8 mouse cellular contexts compared by ENCODE assay signal in the genomic region with DNA sequence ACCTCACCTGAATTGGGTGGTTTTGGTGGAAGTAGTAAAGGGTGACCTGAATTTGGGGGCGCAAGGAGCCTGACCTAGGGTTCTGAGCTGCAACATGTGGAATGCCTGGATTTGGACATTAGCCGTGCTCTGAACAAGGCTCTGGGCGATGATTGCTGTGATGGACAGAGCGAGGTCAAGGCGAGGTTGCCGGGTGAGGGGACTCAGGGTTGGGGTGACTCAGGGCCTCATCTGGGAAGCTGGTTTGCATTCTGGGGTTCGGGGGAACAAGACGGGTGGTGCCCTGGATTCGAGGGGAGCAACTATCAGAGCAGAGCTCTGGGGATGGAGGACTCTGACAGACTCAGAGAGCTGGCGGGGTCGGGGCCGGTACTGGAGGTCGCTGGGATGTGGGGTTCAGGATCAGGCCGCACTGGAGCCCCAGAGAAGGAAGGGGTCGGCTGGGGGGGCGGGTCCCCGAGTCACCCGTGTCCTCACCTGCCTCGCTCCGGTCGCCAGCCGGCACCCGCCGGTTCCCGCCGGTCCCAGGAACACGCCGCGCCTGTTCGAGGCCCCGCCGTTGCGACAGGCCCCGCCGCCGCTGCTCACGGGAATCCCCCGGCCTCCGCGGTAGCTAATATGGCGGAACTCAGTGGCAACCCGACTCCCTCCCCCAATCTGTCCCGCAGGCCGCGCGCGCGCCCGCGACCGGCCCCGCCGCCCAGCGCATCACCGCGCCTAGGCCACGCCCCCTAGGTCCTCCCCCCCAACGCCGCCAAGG. TPM values are rescaled to one million over a fixed set of nuclear protein-coding genes. Genes with fewer than 3 reads are reported as not detected.
A peak's percentile ranks its signal among the peaks of the same experiment; 100 is the strongest.
DNase-seq lines count a peak whose midpoint lies in the region; ATAC-seq and TF ChIP-seq lines count a peak whose summit lies in the region.

Gene Fzr1, minus strand, starts transcription at position 724 of the 760 bp plus-strand sequence.

- H3K9me3 ChIP-seq in MEL (replicated peaks; ENCODE audit: insufficient read depth, low read length): no peaks in the 10 kb centered on the region
- H3K9me3 ChIP-seq in forebrain, embryonic 12.5 days: no peaks in the 10 kb centered on the region
- no peaks in the 10 kb centered on the region for H3K9me3 ChIP-seq in hindbrain, embryonic 10.5 days
- H3K9me3 ChIP-seq in liver, embryonic 12.5 days (replicated peaks): no peaks in the 10 kb centered on the region
- H3K9me3 ChIP-seq in stomach, embryonic 16.5 days (replicated peaks; ENCODE audit: control insufficient read depth, low read length): no peaks in the 10 kb centered on the region

- no peak for DNase-seq in heart, adult 2 months
- DNase-seq in heart, adult 9 months (ENCODE audit: low spot score in 2 of 2): no peak
- no peak for DNase-seq in MEL (ENCODE audit: low read depth, low spot score)
- DNase-seq in hindbrain, embryonic 10.5 days (ENCODE audit: low spot score): peak; percentile 21
- no peak for DNase-seq in frontal cortex, postnatal 10 days (ENCODE audit: low spot score in 2 of 2)

- peak within 1 kb of the TSS; percentile 78 for H3K4me2 ChIP-seq in forebrain, embryonic 12.5 days
- H3K4me2 ChIP-seq in liver, embryonic 12.5 days: peak within 1 kb of the TSS; percentile 79
- H3K4me2 ChIP-seq in stomach, embryonic 16.5 days (ENCODE audit: low read depth, low read length): peak within 1 kb of the TSS; percentile 75

- peak within 1 kb of the TSS; percentile 93 for H3K27ac ChIP-seq in heart, adult 2 months
- H3K27ac ChIP-seq in MEL (ENCODE audit: control insufficient read depth, low read depth, low read length): peak within 1 kb of the TSS; percentile 93
- H3K27ac ChIP-seq in forebrain, embryonic 12.5 days: peak within 1 kb of the TSS; percentile 82
- H3K27ac ChIP-seq in hindbrain, embryonic 10.5 days: peak within 1 kb of the TSS; percentile 98
- H3K27ac ChIP-seq in liver, embryonic 12.5 days: peak within 1 kb of the TSS; percentile 98
- H3K27ac ChIP-seq in stomach, embryonic 16.5 days (ENCODE audit: low read length): peak within 1 kb of the TSS; percentile 84

- H3K27me3 ChIP-seq in heart, adult 2 months (ENCODE audit: control insufficient read depth, insufficient read depth, low read length): no peaks in the 10 kb centered on the region
- H3K27me3 ChIP-seq in MEL (ENCODE audit: control insufficient read depth in 1 of 2, insufficient read depth in 2 of 2, low read length in 2 of 2): no peaks in the 10 kb centered on the region
- 0 out of 2 replicates have a peak, but pooled peaks cover 5% of the 10 kb centered on the region for H3K27me3 ChIP-seq in forebrain, embryonic 12.5 days
- H3K27me3 ChIP-seq in hindbrain, embryonic 10.5 days (ENCODE audit: insufficient read depth, poor library complexity, severe bottlenecking): no peaks in the 10 kb centered on the region
- no peaks in the 10 kb centered on the region for H3K27me3 ChIP-seq in liver, embryonic 12.5 days (replicated peaks)
- H3K27me3 ChIP-seq in stomach, embryonic 16.5 days (ENCODE audit: control insufficient read depth, insufficient read depth, low read length): no peaks in the 10 kb centered on the region

- peaks cover 2% of the 10 kb centered on the region for H3K79me2 ChIP-seq in heart, adult 2 months (replicated peaks; ENCODE audit: control insufficient read depth, insufficient read depth, low read length)
- peaks cover 35% of the 10 kb centered on the region for H3K79me2 ChIP-seq in MEL (ENCODE audit: control insufficient read depth, insufficient read depth, low read length, poor library complexity)

- intact Hi-C loops in heart, adult 2 months (cut with DNase I): loop anchor here (2.0 kb wide), 1 partner anchor 27 kb away; the partner anchor contains the start of gene Hmg20b

- ATAC-seq in forebrain, embryonic 12.5 days (ENCODE audit: low FRiP score): peak; percentile 75
- ATAC-seq in liver, embryonic 12.5 days: 0 out of 2 replicates have a peak, but pooled peaks have one; percentile 0
- ATAC-seq in stomach, embryonic 16.5 days (ENCODE audit: insufficient read depth, low FRiP score): peak; percentile 8; the same call in 1 of the 2 replicates

- TF ChIP-seq RAD21 in MEL (IDR thresholded peaks at IDR 0.05; ENCODE audit: low read depth, low read length): no peak

- no peaks in the 10 kb centered on the region for H3K36me3 ChIP-seq in heart, adult 2 months (ENCODE audit: control insufficient read depth, insufficient read depth, low read length)
- H3K36me3 ChIP-seq in MEL (ENCODE audit: control insufficient read depth in 1 of 2, insufficient read depth in 2 of 2, low read length in 2 of 2): peaks cover 5 to 39% of the 10 kb centered on the region in 2 experiments
- peaks cover 29% of the 10 kb centered on the region for H3K36me3 ChIP-seq in forebrain, embryonic 12.5 days (replicated peaks)
- H3K36me3 ChIP-seq in hindbrain, embryonic 10.5 days: peaks cover 36% of the 10 kb centered on the region
- peaks cover 35% of the 10 kb centered on the region for H3K36me3 ChIP-seq in liver, embryonic 12.5 days
- H3K36me3 ChIP-seq in stomach, embryonic 16.5 days (ENCODE audit: control insufficient read depth, insufficient read depth, low read length): peaks cover 8% of the 10 kb centered on the region; the same call in 1 of the 2 replicates

- peak within 1 kb of the TSS; percentile 99 for H3K4me3 ChIP-seq in heart, adult 2 months
- peak within 1 kb of the TSS; percentile 81 to 99 for H3K4me3 ChIP-seq in MEL (ENCODE audit: control insufficient read depth in 1 of 2, insufficient read depth in 1 of 2, low read depth in 2 of 2, low read length in 2 of 2)
- peak within 1 kb of the TSS; percentile 88 for H3K4me3 ChIP-seq in forebrain, embryonic 12.5 days (replicated peaks)
- peak within 1 kb of the TSS; percentile 94 for H3K4me3 ChIP-seq in hindbrain, embryonic 10.5 days
- H3K4me3 ChIP-seq in liver, embryonic 12.5 days: peak within 1 kb of the TSS; percentile 90
- H3K4me3 ChIP-seq in stomach, embryonic 16.5 days (replicated peaks; ENCODE audit: low read length): peak within 1 kb of the TSS; percentile 88

- no peak for TF ChIP-seq EP300 in heart, adult 2 months (IDR thresholded peaks at IDR 0.05; ENCODE audit: insufficient read depth, low read depth, low read length)
- no peak for TF ChIP-seq EP300 in MEL (IDR thresholded peaks at IDR 0.05; ENCODE audit: low read depth in 1 of 2, low read length in 2 of 2)

- H3K4me1 ChIP-seq in heart, adult 2 months (ENCODE audit: control insufficient read depth, insufficient read depth, low read length): peaks cover 4% of the 10 kb centered on the region; the same call in 1 of the 2 replicates
- H3K4me1 ChIP-seq in MEL (ENCODE audit: control insufficient read depth in 1 of 2, insufficient read depth in 2 of 2, low read length in 2 of 2): peaks cover 30 to 44% of the 10 kb centered on the region in 2 experiments
- peaks cover 30% of the 10 kb centered on the region for H3K4me1 ChIP-seq in forebrain, embryonic 12.5 days
- H3K4me1 ChIP-seq in hindbrain, embryonic 10.5 days (replicated peaks): peaks cover 32% of the 10 kb centered on the region
- H3K4me1 ChIP-seq in liver, embryonic 12.5 days: peaks cover 83% of the 10 kb centered on the region
- H3K4me1 ChIP-seq in stomach, embryonic 16.5 days (ENCODE audit: control insufficient read depth, insufficient read depth, low read length): peaks cover 26% of the 10 kb centered on the region

- peak within 1 kb of the TSS; percentile 82 for H3K9ac ChIP-seq in heart, adult 2 months (ENCODE audit: low read depth, low read length)
- peak within 1 kb of the TSS; percentile 89 for H3K9ac ChIP-seq in MEL (ENCODE audit: control insufficient read depth, low read depth, low read length, poor library complexity, severe bottlenecking)
- peak within 1 kb of the TSS; percentile 97 for H3K9ac ChIP-seq in forebrain, embryonic 12.5 days
- H3K9ac ChIP-seq in liver, embryonic 12.5 days: peak within 1 kb of the TSS; percentile 98
- peak within 1 kb of the TSS; percentile 95 for H3K9ac ChIP-seq in stomach, embryonic 16.5 days (ENCODE audit: low read length)

- WGBS in heart, adult 2 months: under 1% methylated on average over 56 of the region's 59 CpGs
- WGBS in forebrain, embryonic 12.5 days: under 1% methylated on average over 50 of the region's 59 CpGs
- 1% methylated on average over 59 of the region's 59 CpGs for WGBS in hindbrain, embryonic 10.5 days
- 1% methylated on average over 45 of the region's 59 CpGs for WGBS in liver, embryonic 12.5 days (ENCODE audit: insufficient replicate concordance)
- WGBS in stomach, embryonic 16.5 days: under 1% methylated on average over 55 of the region's 59 CpGs

- TF ChIP-seq CTCF in heart, adult 2 months (IDR thresholded peaks at IDR 0.05): no peak
- TF ChIP-seq CTCF in MEL (IDR thresholded peaks at IDR 0.05 in 2 of 3, conservative IDR thresholded peaks at IDR 0.05 in 1 of 3; ENCODE audit: control insufficient read depth in 1 of 3, insufficient read depth in 1 of 3, low read depth in 2 of 3, low read length in 3 of 3, poor library complexity in 1 of 3, severe bottlenecking in 1 of 3): no peak

- no peak; the same call in 1 of the 2 replicates for TF ChIP-seq POLR2A in heart, adult 2 months (IDR thresholded peaks at IDR 0.05; ENCODE audit: insufficient read depth, low read depth, low read length)
- TF ChIP-seq POLR2A in MEL (IDR thresholded peaks at IDR 0.05; ENCODE audit: control insufficient read depth in 1 of 2, insufficient read depth in 1 of 2, low read depth in 1 of 2, low read length in 2 of 2, poor library complexity in 1 of 2): peak in 1 of 2 experiments; percentile 68; a peak in 1 of 4 replicates

TF ChIP-seq in MEL, 35 proteins besides CTCF, POLR2A, EP300 and RAD21 (continues in another document):
- no peak for TF ChIP-seq USF1 (IDR thresholded peaks at IDR 0.05; ENCODE audit: low read depth, low read length)
- TF ChIP-seq MAFK (IDR thresholded peaks at IDR 0.05; ENCODE audit: borderline replicate concordance, low read depth, low read length): no peak
- TF ChIP-seq MAX (IDR thresholded peaks at IDR 0.05; ENCODE audit: low read length): no peak
- no peak for TF ChIP-seq MEF2A (IDR thresholded peaks at IDR 0.05; ENCODE audit: extremely low read depth, insufficient replicate concordance, low read depth, low read length, poor library complexity, severe bottlenecking)
- TF ChIP-seq GATA1 (IDR thresholded peaks at IDR 0.05; ENCODE audit: low read depth, low read length): no peak
- TF ChIP-seq CHD2 (IDR thresholded peaks at IDR 0.05; ENCODE audit: low read length): no peak
- 0 out of 2 replicates have a peak, but pooled peaks have one; percentile 10 for TF ChIP-seq POLR2AphosphoS2 (IDR thresholded peaks at IDR 0.05; ENCODE audit: low read length)

RNA-seq across cellular contexts. Expression of gene Fzr1, which starts in this region (rescaled TPM):
- total RNA-seq in heart, adult 2 months (2021): 10 to 100 TPM; 29.9 to 31.5 TPM
- 49.3 and 56.1 TPM in 2 replicates for polyA plus RNA-seq in heart, adult 2 months (2012; rRNA removed)
- total RNA-seq in MEL (2012; rRNA removed): 20.7 and 24.7 TPM in 2 replicates
- 100 to 1,000 TPM in 1 of 2 experiments, not detected in 1; 115 TPM for polyA plus RNA-seq in MEL (2012; ENCODE audit: insufficient read depth in 1 of 2, insufficient read length in 2 of 2, low read depth in 1 of 2, low replicate concordance in 2 of 2, missing spikeins in 1 of 2)
- polyA plus RNA-seq in forebrain, embryonic 12.5 days (2016; fragmentation: Nextera tagmentation; extraction: Ambion mirVana): 145 and 148 TPM in 2 replicates
- 138 and 143 TPM in 2 replicates for polyA plus RNA-seq in hindbrain, embryonic 10.5 days (2016; fragmentation: Nextera tagmentation; extraction: Ambion mirVana)
- 93.8 and 100 TPM in 2 replicates for polyA plus RNA-seq in liver, embryonic 12.5 days (2016; fragmentation: Nextera tagmentation; extraction: Ambion mirVana)
- 69.2 and 79.0 TPM in 2 replicates for polyA plus RNA-seq in stomach, embryonic 16.5 days (2015; fragmentation: Nextera tagmentation; extraction: Ambion mirVana)

Comparison
In these comparisons a context has a peak if more than half of its experiments do, and no peak if none do; other contexts are left out.
1. ATAC-seq: peak in every context shown above with its lines; median percentile 75 in forebrain, embryonic 12.5 days; 8 in stomach, embryonic 16.5 days; 0 in liver, embryonic 12.5 days.